Mouse (Mus musculus) Muller cell, postnatal 12 days (primary cell): ENCODE measurements around the gene Olfr550.
"Not testable (repeated sequence)": the region's sequence is repeated elsewhere in the genome, so short reads cannot be mapped to it uniquely, and the experiment has no call there.

Source experiments
- DNase-seq: peaks from one replicate; pipeline ENCODE4 v3.0.0-alpha.2; 2015; ENCODE audit errors: inconsistent ontology term

Gene Olfr550

GRCm38 (mm10) chr7:102571142-102571541, at the start of gene Olfr550:
TSS of gene Olfr550 (plus strand) at chr7:102571442.
- DNase-seq = no peak

GRCm38 (mm10) chr7:102529052-102529451, 42.2 kb upstream of the Olfr550 start:
- no peak for DNase-seq

- no peak for DNase-seq
Observed at GRCm38 (mm10) chr7:102534449-102534848, 36.8 kb upstream of the Olfr550 start, which contains the start of gene Olfr547. TSS of gene Olfr547 (plus strand) at chr7:102534749.

GRCm38 (mm10) chr7:102540596-102540995, 30.6 kb upstream of the Olfr550 start, which contains the start of gene Olfr548-ps1:
TSS of gene Olfr548-ps1 (plus strand) at chr7:102540896.
- DNase-seq = no peak

- DNase-seq = no peak
Observed at GRCm38 (mm10) chr7:102541251-102541650, 30.0 kb upstream of the Olfr550 start.

GRCm38 (mm10) chr7:102549570-102549969, 21.7 kb upstream of the Olfr550 start, which contains the start of gene Olfr549:
TSS of gene Olfr549 (plus strand) at chr7:102549870.
- no peak for DNase-seq

GRCm38 (mm10) chr7:102553279-102553678, 18.0 kb upstream of the Olfr550 start:
- no peak for DNase-seq

- peak; percentile 86 for DNase-seq
Observed at GRCm38 (mm10) chr7:102564999-102565997, 5.9 kb upstream of the Olfr550 start, which contains the start of gene Trim21. TSS of gene Trim21 (minus strand) at chr7:102565486.

- no peak for DNase-seq
Observed at GRCm38 (mm10) chr7:102566219-102566618, 5.0 kb upstream of the Olfr550 start.

GRCm38 (mm10) chr7:102573174-102573830, 2.1 kb downstream of the Olfr550 start:
- no peak for DNase-seq

- DNase-seq = no peak
Observed at GRCm38 (mm10) chr7:102575998-102576397, 4.8 kb downstream of the Olfr550 start.

- DNase-seq = no peak
Observed at GRCm38 (mm10) chr7:102591786-102592185, 20.5 kb downstream of the Olfr550 start, which contains the start of gene Olfr551. TSS of gene Olfr551 (minus strand) at chr7:102591886.

GRCm38 (mm10) chr7:102597378-102598031, 26.3 kb downstream of the Olfr550 start, which contains the start of gene Olfr552:
TSS of gene Olfr552 (plus strand) at chr7:102597770.
- DNase-seq = peak; percentile 70

GRCm38 (mm10) chr7:102618118-102618517, 46.9 kb downstream of the Olfr550 start, which contains the start of gene Olfr553:
TSS of gene Olfr553 (minus strand) at chr7:102618218.
- no peak for DNase-seq

- DNase-seq = no peak
Observed at GRCm38 (mm10) chr7:102619608-102620007, 48.4 kb downstream of the Olfr550 start.

- DNase-seq = not testable (repeated sequence)
Observed at GRCm38 (mm10) chr7:102620368-102620767, 49.1 kb downstream of the Olfr550 start.
